Comparison of ENCODE assay signal across 22 mouse cellular contexts in the genomic region with DNA sequence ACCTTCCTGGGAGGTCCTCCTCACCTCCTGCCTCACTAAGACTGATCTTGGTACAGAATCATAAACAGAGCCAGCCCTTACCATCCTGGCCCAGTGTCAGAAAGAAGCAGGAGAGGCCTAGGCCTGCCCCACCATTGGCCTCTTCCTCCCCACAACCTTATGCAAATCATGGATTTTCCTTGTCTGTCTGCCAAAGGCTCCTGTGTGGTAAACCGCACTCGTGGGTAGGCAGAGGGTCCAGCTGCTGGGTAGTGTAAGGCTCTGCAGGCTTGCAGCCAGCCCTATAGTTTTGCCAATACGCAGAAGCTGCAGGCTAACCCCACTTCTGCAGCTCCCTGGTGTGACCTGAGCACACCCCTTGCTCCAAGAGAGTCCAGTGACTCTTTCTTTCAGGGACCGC. TPM values are rescaled to one million over a fixed set of nuclear protein-coding genes. Genes with fewer than 3 reads are reported as not detected.
DNase-seq lines count a peak whose midpoint lies in the region; ATAC-seq lines count a peak whose summit lies in the region.
"Had no signal": no experiment of that assay in that cellular context is flagged by ENCODE, and none has a peak within 500 bp of the region (broad histone marks: within the 10 kb centered on the region; RNA-seq: fewer than 3 reads in every experiment).

No protein-coding gene starts in this region.

- 51% methylated on average over 4 of the region's 4 CpGs for WGBS in forebrain, embryonic 15.5 days
- WGBS in forebrain, embryonic 10.5 days: 78% methylated on average over 4 of the region's 4 CpGs
- 44% methylated on average over 4 of the region's 4 CpGs for WGBS in embryonic facial prominence, embryonic 15.5 days
- WGBS in limb, embryonic 15.5 days: 39% methylated on average over 4 of the region's 4 CpGs

- intact Hi-C loops in gastrocnemius, postnatal 36 days (cut with DNase I): loop anchor here (5.0 kb wide), 2 partner anchors 50 to 145 kb away; no protein-coding TSS in a partner anchor

- no peak for DNase-seq in forebrain, embryonic 10.5 days (ENCODE audit: extremely low spot score, low spot score)
- peak; percentile 58 for DNase-seq in 3134 (ENCODE audit: extremely low read depth, insufficient read length, low spot score)
- no peak for DNase-seq in gastrocnemius, postnatal 36 days
- DNase-seq in kidney, adult 11 months: no peak
- DNase-seq in adrenal gland, adult 8-10 months: no peak
- DNase-seq: adrenal gland, adult 2 months; cerebellum, adult 2 months; liver; lung, embryonic 14.5 days; right cerebral cortex, postnatal 14 days; thymus, postnatal 4 days had no signal

- no peaks in the 10 kb centered on the region for H3K27me3 ChIP-seq in forebrain, embryonic 15.5 days
- H3K27me3 ChIP-seq in forebrain, embryonic 10.5 days (ENCODE audit: poor library complexity, severe bottlenecking): no peaks in the 10 kb centered on the region
- no peaks in the 10 kb centered on the region for H3K27me3 ChIP-seq in embryonic facial prominence, embryonic 15.5 days
- H3K27me3 ChIP-seq in limb, embryonic 15.5 days: no peaks in the 10 kb centered on the region

- peak; percentile 37; the same call in 1 of the 2 replicates for ATAC-seq in forebrain, embryonic 15.5 days (replicated peaks)
- ATAC-seq in embryonic facial prominence, embryonic 15.5 days (ENCODE audit: insufficient number of reproducible peaks, low FRiP score, low TSS enrichment, low read depth): peak; percentile 71
- ATAC-seq in limb, embryonic 15.5 days (ENCODE audit: insufficient number of reproducible peaks, low FRiP score, low TSS enrichment, low read depth): peak; percentile 45

- H3K9me3 ChIP-seq in forebrain, embryonic 15.5 days: no peaks in the 10 kb centered on the region
- no peaks in the 10 kb centered on the region for H3K9me3 ChIP-seq in forebrain, embryonic 10.5 days
- no peaks in the 10 kb centered on the region for H3K9me3 ChIP-seq in embryonic facial prominence, embryonic 15.5 days (replicated peaks)
- H3K9me3 ChIP-seq in limb, embryonic 15.5 days: no peaks in the 10 kb centered on the region

- H3K4me2 ChIP-seq in forebrain, embryonic 15.5 days (replicated peaks): no peak overlapping the region
- H3K4me2 ChIP-seq in embryonic facial prominence, embryonic 15.5 days (replicated peaks): no peak overlapping the region
- no peak overlapping the region for H3K4me2 ChIP-seq in limb, embryonic 15.5 days
- H3K4me2 ChIP-seq: lung, embryonic 14.5 days had no signal

- no peak overlapping the region for H3K27ac ChIP-seq in forebrain, embryonic 15.5 days (replicated peaks)
- H3K27ac ChIP-seq in forebrain, embryonic 10.5 days: no peak overlapping the region
- no peak overlapping the region for H3K27ac ChIP-seq in embryonic facial prominence, embryonic 15.5 days (replicated peaks)
- H3K27ac ChIP-seq in limb, embryonic 15.5 days: 0 out of 2 replicates have a peak overlapping the region, but pooled peaks have one; percentile 47

- H3K9ac ChIP-seq in forebrain, embryonic 15.5 days (replicated peaks): no peak overlapping the region
- H3K9ac ChIP-seq in embryonic facial prominence, embryonic 15.5 days: no peak overlapping the region
- H3K9ac ChIP-seq in limb, embryonic 15.5 days: no peak overlapping the region
- H3K9ac ChIP-seq: lung, embryonic 14.5 days had no signal

- H3K4me3 ChIP-seq in forebrain, embryonic 15.5 days: no peak overlapping the region
- no peak overlapping the region for H3K4me3 ChIP-seq in forebrain, embryonic 10.5 days
- H3K4me3 ChIP-seq in embryonic facial prominence, embryonic 15.5 days (replicated peaks): no peak overlapping the region
- H3K4me3 ChIP-seq in limb, embryonic 15.5 days: no peak overlapping the region

- H3K4me1 ChIP-seq in forebrain, embryonic 15.5 days: peaks cover 4% of the 10 kb centered on the region; the same call in 1 of the 2 replicates
- peaks cover 2% of the 10 kb centered on the region; the same call in 1 of the 2 replicates for H3K4me1 ChIP-seq in forebrain, embryonic 10.5 days
- peaks cover 16% of the 10 kb centered on the region; the same call in 1 of the 2 replicates for H3K4me1 ChIP-seq in embryonic facial prominence, embryonic 15.5 days
- H3K4me1 ChIP-seq in limb, embryonic 15.5 days: peaks cover 17% of the 10 kb centered on the region; the same call in 1 of the 2 replicates

- no peaks in the 10 kb centered on the region for H3K36me3 ChIP-seq in forebrain, embryonic 15.5 days
- H3K36me3 ChIP-seq in forebrain, embryonic 10.5 days (replicated peaks): no peaks in the 10 kb centered on the region
- H3K36me3 ChIP-seq in embryonic facial prominence, embryonic 15.5 days: peaks cover 38% of the 10 kb centered on the region; the same call in 1 of the 2 replicates
- peaks cover 68% of the 10 kb centered on the region for H3K36me3 ChIP-seq in limb, embryonic 15.5 days

RNA-seq across cellular contexts. Expression of a gene that starts 41.7 kb away (rescaled TPM):
- not detected in 2 replicates for polyA plus RNA-seq in forebrain, embryonic 15.5 days (2015; fragmentation: Nextera tagmentation; extraction: Ambion mirVana)
- polyA plus RNA-seq in forebrain, embryonic 10.5 days (2016; fragmentation: Nextera tagmentation; extraction: Ambion mirVana): not detected in 2 replicates
- polyA plus RNA-seq in embryonic facial prominence, embryonic 15.5 days (2015; fragmentation: Nextera tagmentation; extraction: Ambion mirVana): 17.0 and 22.3 TPM in 2 replicates
- polyA plus RNA-seq in limb, embryonic 15.5 days (2015; fragmentation: Nextera tagmentation; extraction: Ambion mirVana): 57.2 and 75.5 TPM in 2 replicates
- total RNA-seq in gastrocnemius, postnatal 36 days (2021): under 1 TPM; 0.36 to 0.44 TPM
- total RNA-seq in adrenal gland, adult 8-10 months (2022): 10 to 100 TPM; 18.5 to 49.4 (median 27.4) TPM
- total RNA-seq: ES-E14; layer of hippocampus, adult 18-20 months; left cerebral cortex, adult 8-10 months had no signal
- polyA plus RNA-seq: cerebellum, adult 2 months; cortical plate, adult 2 months; heart, embryonic 14.5 days; kidney, embryonic 14.5 days; lung, embryonic 14.5 days; testis, adult 2 months had no signal

RNA-seq across cellular contexts. Expression of a gene that starts 53.3 kb away (rescaled TPM):
- not detected in 2 replicates for polyA plus RNA-seq in forebrain, embryonic 15.5 days (2015; fragmentation: Nextera tagmentation; extraction: Ambion mirVana)
- not detected in 2 replicates for polyA plus RNA-seq in forebrain, embryonic 10.5 days (2016; fragmentation: Nextera tagmentation; extraction: Ambion mirVana)
- polyA plus RNA-seq in embryonic facial prominence, embryonic 15.5 days (2015; fragmentation: Nextera tagmentation; extraction: Ambion mirVana): not detected in 2 replicates
- polyA plus RNA-seq in limb, embryonic 15.5 days (2015; fragmentation: Nextera tagmentation; extraction: Ambion mirVana): not detected in 2 replicates
- not detected for total RNA-seq in gastrocnemius, postnatal 36 days (2021)
- 10 to 100 TPM in 1 of 4 experiments, 1 to 10 TPM in 3; 6.4 to 14.0 (median 8.7) TPM for total RNA-seq in adrenal gland, adult 8-10 months (2022)
- total RNA-seq: ES-E14; layer of hippocampus, adult 18-20 months; left cerebral cortex, adult 8-10 months had no signal
- polyA plus RNA-seq: C2C12; cerebellum, adult 2 months; cortical plate, adult 2 months; heart, embryonic 14.5 days; kidney, embryonic 14.5 days; lung, embryonic 14.5 days; testis, adult 2 months had no signal

RNA-seq across cellular contexts. Expression of a gene that starts 59.6 kb away (rescaled TPM):
- polyA plus RNA-seq in forebrain, embryonic 15.5 days (2015; fragmentation: Nextera tagmentation; extraction: Ambion mirVana): not detected in 2 replicates
- not detected in 2 replicates for polyA plus RNA-seq in forebrain, embryonic 10.5 days (2016; fragmentation: Nextera tagmentation; extraction: Ambion mirVana)
- polyA plus RNA-seq in embryonic facial prominence, embryonic 15.5 days (2015; fragmentation: Nextera tagmentation; extraction: Ambion mirVana): 0.31 and 0.39 TPM in 2 replicates
- 0.25 and 0.35 TPM in 2 replicates for polyA plus RNA-seq in limb, embryonic 15.5 days (2015; fragmentation: Nextera tagmentation; extraction: Ambion mirVana)
- total RNA-seq in gastrocnemius, postnatal 36 days (2021): under 1 TPM in 1 of 2 experiments, not detected in 1; 0.36 TPM
- 1 to 10 TPM in 3 of 4 experiments, under 1 TPM in 1; 0.74 to 4.3 (median 2.8) TPM for total RNA-seq in adrenal gland, adult 8-10 months (2022)
- total RNA-seq: ES-E14; layer of hippocampus, adult 18-20 months; left cerebral cortex, adult 8-10 months had no signal
- polyA plus RNA-seq: C2C12; cerebellum, adult 2 months; cortical plate, adult 2 months; heart, embryonic 14.5 days; kidney, embryonic 14.5 days; lung, embryonic 14.5 days; testis, adult 2 months had no signal

Comparison
In these comparisons a context has a peak if more than half of its experiments do, and no peak if none do; other contexts are left out.
1. RNA of a gene that starts 41.7 kb away (polyA plus RNA-seq): 57.2 to 75.5 TPM in limb, embryonic 15.5 days and 17.0 to 22.3 TPM in embryonic facial prominence, embryonic 15.5 days; not detected in forebrain, embryonic 15.5 days and not detected in forebrain, embryonic 10.5 days; every median in the first group is over 10 times any median in the second.
2. Peak in every context shown above with its lines, with median percentiles within 50 percentile points of each other: ATAC-seq.